Mouse (Mus musculus) kidney, adult 11 months (tissue): ENCODE data around the gene Hist1h4j.
"Not testable (repeated sequence)": the region's sequence is repeated elsewhere in the genome, so short reads cannot be mapped to it uniquely, and the experiment has no call there.

Experiments
- DNase-seq: peaks from one replicate; pipeline ENCODE4 v3.0.0; 2022

The Hist1h4j gene

GRCm38 (mm10) chr13:21782361-21783254 lies 47.7 kb downstream of the Hist1h4j start:
- not testable (repeated sequence) for DNase-seq

GRCm38 (mm10) chr13:21783255-21783617 lies 48.4 kb downstream of the Hist1h4j start, which contains the start of gene Hist1h3i:
Gene Hist1h3i, minus strand, starts transcription at chr13:21783370.
- DNase-seq, result no peak

- DNase-seq, result no peak
Measured at GRCm38 (mm10) chr13:21783734-21784161, 48.9 kb downstream of the Hist1h4j start.

GRCm38 (mm10) chr13:21784311-21784710 lies 49.4 kb downstream of the Hist1h4j start:
- no peak for DNase-seq
